Mouse (Mus musculus) embryonic fibroblast, embryonic 13.5 days (primary cell): ENCODE measurements around the gene Nfib.

Source experiments
- CTCF ChIP-seq: IDR thresholded peaks from 2 replicates; pipeline ENCODE4 v1.5.1; 2011; ENCODE audit warnings: mild to moderate bottlenecking, control low read depth, low read length, moderate library complexity, borderline replicate concordance; ENCODE audit not compliant: insufficient read depth
- POLR2A ChIP-seq: IDR thresholded peaks from 2 replicates; pipeline ENCODE4 v1.6.1; 2011; ENCODE audit warnings: low read depth, mild to moderate bottlenecking, control low read depth, low read length, moderate library complexity

GRCm38 (mm10) chr4:82372217-82372616 is 333.3 kb downstream of the Nfib start:
- TF ChIP-seq CTCF (no peak), POLR2A (no peak)
